Mouse (Mus musculus): Measurements from ENCODE around the gene Rtn4rl2. TPM values are rescaled to one million over a fixed set of nuclear protein-coding genes. Genes with fewer than 3 reads are reported as not detected.
"Not testable (repeated sequence)": the region's sequence is repeated elsewhere in the genome, so short reads cannot be mapped to it uniquely, and the experiment has no call there.

The Rtn4rl2 gene
- polyA plus RNA-seq, 1 experiment, result not detected

DNA sequence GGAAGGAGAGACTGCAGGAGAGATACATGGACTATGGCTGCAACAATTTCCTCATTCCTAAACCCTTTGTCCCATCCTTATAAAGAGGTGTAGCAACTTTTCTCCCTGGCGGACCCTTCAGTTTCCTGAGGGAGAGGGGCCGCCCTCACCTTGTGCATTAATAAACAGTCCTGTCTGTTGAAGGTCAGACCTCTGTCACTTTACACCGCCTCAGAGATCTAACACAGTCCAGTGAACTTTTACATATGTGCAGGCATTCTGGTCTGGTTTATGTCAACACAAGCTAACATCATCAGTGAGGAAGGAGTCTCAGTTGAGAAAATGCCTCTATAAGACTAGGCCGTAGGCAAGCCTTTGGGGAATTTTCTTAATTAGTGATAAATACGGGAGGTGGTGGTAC, 27.4 kb upstream of the Rtn4rl2 start:
- no peaks in the 10 kb centered on the region for H3K4me1 ChIP-seq (ENCODE audit: control insufficient read depth, insufficient read depth, low read length)
- H3K4me3 ChIP-seq (ENCODE audit: insufficient read depth, low read depth, low read length), result no peak overlapping the region
- TF ChIP-seq CTCF (IDR thresholded peaks at IDR 0.05; ENCODE audit: insufficient read depth, low read depth, low read length), result no peak
- TF ChIP-seq POLR2A (IDR thresholded peaks at IDR 0.05; ENCODE audit: insufficient read depth, low read depth, low read length), result no peak
- no peak overlapping the region for H3K27ac ChIP-seq (ENCODE audit: insufficient read depth, low read depth, low read length)
- 91% methylated on average over 5 of the region's 5 CpGs for WGBS

DNA sequence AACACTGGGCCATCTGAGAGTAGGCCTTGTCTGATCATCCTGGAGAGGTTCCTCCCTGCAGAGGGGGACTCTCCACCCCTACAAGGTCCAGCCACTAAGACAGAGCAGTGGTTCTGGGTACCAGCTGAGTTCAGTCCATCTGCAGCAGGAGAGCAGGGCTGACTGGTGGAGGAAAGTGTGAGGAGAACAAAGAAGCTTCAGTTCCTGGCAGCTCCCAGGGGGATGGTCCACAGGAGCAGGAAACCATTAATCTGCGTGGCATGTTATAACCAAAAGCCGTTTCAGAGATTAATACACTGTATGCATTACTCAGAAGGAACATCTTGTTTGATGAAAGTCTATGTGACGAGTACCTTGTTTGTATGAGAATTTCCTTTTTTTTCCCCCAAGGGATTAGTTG, 26.2 kb upstream of the Rtn4rl2 start:
- no peak overlapping the region for H3K4me3 ChIP-seq (ENCODE audit: insufficient read depth, low read depth, low read length)
- whole genome bisulfite sequencing, result 72% methylated on average over 3 of the region's 3 CpGs
- no peaks in the 10 kb centered on the region for H3K4me1 ChIP-seq (ENCODE audit: control insufficient read depth, insufficient read depth, low read length)
- H3K27ac ChIP-seq (ENCODE audit: insufficient read depth, low read depth, low read length), result no peak overlapping the region
- TF ChIP-seq CTCF (IDR thresholded peaks at IDR 0.05; ENCODE audit: insufficient read depth, low read depth, low read length) (no peak), POLR2A (IDR thresholded peaks at IDR 0.05; ENCODE audit: insufficient read depth, low read depth, low read length) (no peak)

GRCm38 (mm10) chr2:84896686-84897085, 10.2 kb upstream of the Rtn4rl2 start:
- not testable (repeated sequence) for H3K4me1 ChIP-seq (ENCODE audit: control insufficient read depth, insufficient read depth, low read length); H3K4me3 ChIP-seq (ENCODE audit: insufficient read depth, low read depth, low read length); H3K27ac ChIP-seq (ENCODE audit: insufficient read depth, low read depth, low read length)
- 94% methylated on average over 6 of the region's 6 CpGs for WGBS

DNA sequence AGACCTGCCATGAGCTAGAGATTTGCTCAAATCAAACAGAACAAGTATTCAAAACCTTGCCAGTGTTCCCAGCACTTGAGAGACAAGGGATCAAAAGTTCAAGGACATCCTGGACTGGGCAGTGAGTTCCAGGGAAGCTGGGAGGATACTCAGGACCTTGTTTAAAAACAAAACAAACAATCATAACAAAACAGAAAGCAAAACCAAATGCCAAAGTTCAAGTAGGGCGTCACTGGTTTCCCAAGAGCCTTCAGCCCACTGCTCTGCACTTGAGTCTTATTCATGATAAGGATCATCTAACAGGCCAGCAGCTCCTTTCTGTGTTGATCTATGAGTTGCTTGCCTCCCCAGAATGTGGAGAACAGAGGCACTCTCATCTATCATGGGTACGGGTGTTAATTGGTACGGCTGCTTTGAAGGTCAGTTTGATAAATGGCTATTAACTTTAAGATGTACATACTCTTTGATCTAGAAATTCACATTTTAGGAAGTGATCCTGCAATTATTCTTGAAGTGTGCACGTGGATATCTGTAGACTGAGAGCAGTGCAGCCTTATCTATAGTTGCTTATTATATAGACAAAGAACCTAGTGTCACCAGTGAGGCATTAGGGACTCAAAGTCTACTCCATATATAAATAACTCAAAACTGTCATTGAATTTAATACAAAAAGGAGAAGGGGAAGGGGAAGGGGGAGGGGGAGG, 9.1 kb upstream of the Rtn4rl2 start:
- Histone ChIP-seq H3K4me3 (ENCODE audit: insufficient read depth, low read depth, low read length) (no peak overlapping the region), H3K27ac (ENCODE audit: insufficient read depth, low read depth, low read length) (no peak overlapping the region), H3K4me1 (ENCODE audit: control insufficient read depth, insufficient read depth, low read length) (no peaks in the 10 kb centered on the region)
- no peak for TF ChIP-seq POLR2A (IDR thresholded peaks at IDR 0.05; ENCODE audit: insufficient read depth, low read depth, low read length)
- no peak for TF ChIP-seq CTCF (IDR thresholded peaks at IDR 0.05; ENCODE audit: insufficient read depth, low read depth, low read length)
- WGBS, result 73% methylated on average over 4 of the region's 4 CpGs

- TF ChIP-seq POLR2A (IDR thresholded peaks at IDR 0.05; ENCODE audit: insufficient read depth, low read depth, low read length) (no peak), CTCF (IDR thresholded peaks at IDR 0.05; ENCODE audit: insufficient read depth, low read depth, low read length) (no peak)
- Histone ChIP-seq H3K27ac (ENCODE audit: insufficient read depth, low read depth, low read length) (no peak overlapping the region), H3K4me1 (ENCODE audit: control insufficient read depth, insufficient read depth, low read length) (peaks cover 8% of the 10 kb centered on the region), H3K4me3 (ENCODE audit: insufficient read depth, low read depth, low read length) (no peak overlapping the region)
- WGBS, result 32% methylated on average over 6 of the region's 6 CpGs
Measured at GRCm38 (mm10) chr2:84893359-84893758, 6.8 kb upstream of the Rtn4rl2 start.

DNA sequence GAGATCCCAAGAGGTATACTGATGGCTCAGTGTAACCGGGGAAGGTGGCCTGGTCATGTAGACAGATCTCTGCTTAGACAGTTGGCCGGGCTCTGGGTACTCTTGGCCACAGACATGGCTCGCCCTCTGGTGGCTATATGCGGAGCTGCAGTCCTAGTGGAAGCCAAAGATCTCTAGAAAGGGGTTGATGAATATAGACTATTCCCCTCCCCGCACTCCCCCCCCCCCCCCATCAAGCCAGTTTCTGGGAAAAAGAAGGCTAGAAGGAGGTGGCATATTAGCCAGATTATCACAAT, 3.5 kb upstream of the Rtn4rl2 start:
- Histone ChIP-seq H3K27ac (ENCODE audit: insufficient read depth, low read depth, low read length) (no peak overlapping the region), H3K4me3 (ENCODE audit: insufficient read depth, low read depth, low read length) (no peak overlapping the region), H3K4me1 (ENCODE audit: control insufficient read depth, insufficient read depth, low read length) (peaks cover 29% of the 10 kb centered on the region)
- TF ChIP-seq CTCF (IDR thresholded peaks at IDR 0.05; ENCODE audit: insufficient read depth, low read depth, low read length), result peak; percentile 61; the same call in 1 of the 2 replicates
- TF ChIP-seq POLR2A (IDR thresholded peaks at IDR 0.05; ENCODE audit: insufficient read depth, low read depth, low read length), result no peak
- 0% methylated on average over 5 of the region's 5 CpGs for WGBS

DNA sequence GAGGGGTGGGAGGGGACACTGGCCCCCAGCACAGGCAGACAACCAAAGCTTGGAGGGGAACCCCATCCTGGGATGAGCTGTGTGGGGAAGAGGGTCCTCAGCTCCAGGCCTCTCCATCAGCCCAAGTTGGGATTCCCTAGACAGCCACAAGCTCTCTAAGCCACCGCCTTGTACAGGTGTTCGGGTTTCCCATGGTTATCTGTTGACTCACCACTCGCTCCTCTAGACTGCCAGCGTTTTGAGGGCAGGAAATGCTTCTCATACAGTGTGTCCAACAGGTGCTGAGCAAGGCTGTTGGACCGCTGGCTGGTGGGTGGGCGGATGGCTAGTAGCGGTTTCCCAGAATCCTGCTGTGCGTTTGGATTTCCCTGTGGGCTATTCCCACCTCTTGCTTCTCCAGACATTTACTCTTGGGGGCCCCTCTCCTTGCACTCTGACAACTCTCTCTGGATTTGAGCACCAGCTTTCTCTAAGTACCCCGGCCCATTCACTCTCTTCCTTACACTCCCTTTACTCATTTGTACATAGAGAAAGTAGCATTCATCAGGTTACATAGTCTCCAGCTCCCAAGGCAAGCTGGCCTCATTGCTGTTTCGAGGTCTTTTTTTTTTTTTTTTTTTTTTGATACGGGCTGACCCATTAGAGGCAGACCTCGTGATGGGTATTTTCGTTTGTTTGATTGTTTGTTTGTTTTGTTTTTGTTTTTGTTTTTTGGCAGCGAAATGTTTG, 3.0 kb upstream of the Rtn4rl2 start:
- WGBS, result 15% methylated on average over 14 of the region's 14 CpGs
- H3K4me1 ChIP-seq (ENCODE audit: control insufficient read depth, insufficient read depth, low read length), result peaks cover 29% of the 10 kb centered on the region
- TF ChIP-seq POLR2A (IDR thresholded peaks at IDR 0.05; ENCODE audit: insufficient read depth, low read depth, low read length) (no peak), CTCF (IDR thresholded peaks at IDR 0.05; ENCODE audit: insufficient read depth, low read depth, low read length) (no peak)
- H3K4me3 ChIP-seq (ENCODE audit: insufficient read depth, low read depth, low read length), result peak overlapping the region; percentile 8; the same call in 1 of the 2 replicates
- no peak overlapping the region for H3K27ac ChIP-seq (ENCODE audit: insufficient read depth, low read depth, low read length)

DNA sequence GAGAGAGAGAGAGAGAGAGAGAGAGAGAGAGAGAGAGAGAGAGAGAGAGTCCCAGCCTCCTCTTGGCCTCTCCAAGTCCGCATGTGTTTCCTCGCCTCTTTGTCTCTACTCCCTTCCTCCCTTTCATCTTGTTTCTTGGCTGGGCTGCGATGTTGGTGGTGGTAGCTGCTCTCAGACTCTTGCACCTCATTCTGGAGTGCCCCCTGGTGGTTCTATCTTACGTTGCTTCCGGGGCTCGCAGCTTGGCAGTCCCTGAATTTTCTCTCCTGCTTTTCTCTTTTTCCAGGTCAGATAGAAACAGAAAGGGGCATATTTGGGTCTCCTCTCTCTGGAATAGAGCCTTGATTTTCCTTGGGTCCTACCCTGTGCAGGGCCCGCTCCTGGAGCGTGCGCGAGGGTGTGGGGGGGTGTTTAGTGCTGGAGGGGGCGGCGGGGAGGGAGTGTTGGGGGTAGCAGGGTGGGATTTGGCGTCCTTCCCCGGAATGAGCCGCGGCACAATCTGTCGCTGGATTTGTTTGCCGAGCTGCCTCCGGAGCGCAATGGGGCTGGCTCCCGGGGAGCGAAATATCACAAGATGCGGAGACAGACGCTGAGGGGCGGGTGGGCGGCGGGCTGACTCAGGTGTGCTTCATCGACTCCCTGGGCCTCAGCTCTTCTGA, 2.3 kb upstream of the Rtn4rl2 start:
- peaks cover 29% of the 10 kb centered on the region for H3K4me1 ChIP-seq (ENCODE audit: control insufficient read depth, insufficient read depth, low read length)
- 2% methylated on average over 28 of the region's 28 CpGs for WGBS
- no peak overlapping the region for H3K27ac ChIP-seq (ENCODE audit: insufficient read depth, low read depth, low read length)
- H3K4me3 ChIP-seq (ENCODE audit: insufficient read depth, low read depth, low read length), result peak overlapping the region; percentile 8; the same call in 1 of the 2 replicates
- no peak for TF ChIP-seq POLR2A (IDR thresholded peaks at IDR 0.05; ENCODE audit: insufficient read depth, low read depth, low read length)
- peak; percentile 37; the same call in 1 of the 2 replicates for TF ChIP-seq CTCF (IDR thresholded peaks at IDR 0.05; ENCODE audit: insufficient read depth, low read depth, low read length)

All from olfactory bulb, adult 2 months (tissue).